Mouse (Mus musculus) intestine, embryonic 15.5 days (tissue): ENCODE measurements around the gene Egfem1. TPM values are rescaled to one million over a fixed set of nuclear protein-coding genes. Genes with fewer than 3 reads are reported as not detected.

Experiments used
- ATAC-seq: fragments of 200-750 bp; cut with Nextera tagmentation; 2 replicates; pipeline ENCODE4 v1.8.0; 2017; ENCODE audit warnings: moderate TSS enrichment, moderate library complexity
- H3K27ac ChIP-seq: fragments of 300-500 bp; sonication (generic); 2 replicates; pipeline ENCODE4 v1.5.1; 2015; ENCODE audit warnings: mild to moderate bottlenecking, inconsistent platforms
- H3K27me3 ChIP-seq: fragments of 300-500 bp; sonication (generic); replicated peaks from 2 replicates; pipeline ENCODE4 v1.6.1; 2015; ENCODE audit warnings: inconsistent platforms
- H3K36me3 ChIP-seq: fragments of 300-500 bp; sonication (generic); 2 replicates; pipeline ENCODE4 v1.6.1; 2015; ENCODE audit warnings: inconsistent platforms
- H3K4me1 ChIP-seq: fragments of 300-500 bp; sonication (generic); replicated peaks from 2 replicates; pipeline ENCODE4 v1.6.1; 2015; ENCODE audit warnings: inconsistent platforms
- H3K4me2 ChIP-seq: fragments of 300-500 bp; sonication (generic); replicated peaks from 2 replicates; pipeline ENCODE4 v1.6.1; 2015; ENCODE audit warnings: mild to moderate bottlenecking, inconsistent platforms
- H3K4me3 ChIP-seq: fragments of 300-500 bp; sonication (generic); replicated peaks from 2 replicates; pipeline ENCODE4 v1.5.1; 2015; ENCODE audit warnings: inconsistent platforms
- H3K9ac ChIP-seq: fragments of 300-500 bp; sonication (generic); 2 replicates; pipeline ENCODE4 v1.6.1; 2015; ENCODE audit warnings: inconsistent platforms
- H3K9me3 ChIP-seq: fragments of 300-500 bp; sonication (generic); 2 replicates; pipeline ENCODE4 v1.6.1; 2016; ENCODE audit warnings: inconsistent platforms
- WGBS: fragments of 180-500 bp; shearing (Covaris S2); methylation state at CpG from one replicate; pipeline ENCODE4 v1.1.7; 2015; 5-methylcytosine and 5-hydroxymethylcytosine counted together
- polyA plus RNA-seq: library from polyadenylated mRNA; unstranded; fragments of >200 nt; fragmentation: Nextera tagmentation; extraction: Ambion mirVana; gene quantifications from 2 replicates; pipeline ENCODE4 v1.2.1, GENCODE M21; 2015

Gene Egfem1
- polyA plus RNA-seq, 1 experiment from 2014 or later: 0.30 TPM

DNA sequence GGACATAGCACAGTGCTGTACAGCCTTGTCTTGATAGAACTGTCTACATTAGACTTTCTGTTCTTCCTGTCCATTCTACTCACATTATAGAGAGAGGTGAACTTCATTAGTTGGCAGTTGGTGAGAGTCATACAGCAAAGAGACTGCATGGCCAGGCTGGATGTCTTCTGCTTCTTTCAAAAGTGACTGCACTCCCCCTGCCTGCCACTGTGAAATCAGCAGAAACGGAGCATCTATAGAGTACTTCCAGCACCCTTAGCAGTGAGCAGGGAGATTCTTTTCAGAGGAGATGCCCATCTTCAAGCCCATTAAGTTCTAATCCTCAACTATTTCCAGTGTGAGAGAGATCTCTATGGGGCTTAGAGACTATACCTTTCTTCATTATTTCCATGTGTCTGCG, 147.9 kb downstream of the Egfem1 start:
- no peak overlapping the region for H3K4me3 ChIP-seq
- no peak overlapping the region for H3K27ac ChIP-seq
- H3K27me3 ChIP-seq: no peaks in the 10 kb centered on the region
- ATAC-seq: no peak
- no peak overlapping the region for H3K9ac ChIP-seq
- H3K4me2 ChIP-seq: no peak overlapping the region
- H3K36me3 ChIP-seq: no peaks in the 10 kb centered on the region
- H3K9me3 ChIP-seq: no peaks in the 10 kb centered on the region
- WGBS: 56% methylated on average over 2 of the region's 2 CpGs
- H3K4me1 ChIP-seq: no peaks in the 10 kb centered on the region

DNA sequence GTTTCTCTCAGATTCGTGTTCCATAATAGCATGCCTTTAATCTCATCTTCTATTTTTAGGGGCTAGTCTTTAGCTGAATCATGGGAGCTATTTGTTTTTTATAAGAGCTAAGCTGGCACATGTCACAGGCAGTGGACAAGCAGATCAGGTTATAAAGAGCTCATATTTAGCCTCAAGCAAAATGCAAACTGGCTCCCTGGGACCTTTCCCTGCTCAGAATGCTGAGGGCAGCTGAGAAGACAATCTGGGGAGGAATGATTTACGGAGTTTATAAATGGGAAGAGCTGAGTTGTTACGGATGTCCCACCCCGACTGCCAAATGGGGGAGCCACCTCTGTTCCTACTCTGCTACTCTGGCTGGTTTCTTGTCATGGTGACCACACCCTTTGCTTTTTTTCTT, 153.7 kb downstream of the Egfem1 start:
- 36% methylated on average over 4 of the region's 4 CpGs for WGBS
- H3K27ac ChIP-seq: no peak overlapping the region
- no peak overlapping the region for H3K9ac ChIP-seq
- no peaks in the 10 kb centered on the region for H3K27me3 ChIP-seq
- no peak overlapping the region for H3K4me2 ChIP-seq
- no peaks in the 10 kb centered on the region for H3K4me1 ChIP-seq
- H3K36me3 ChIP-seq: no peaks in the 10 kb centered on the region
- H3K4me3 ChIP-seq: no peak overlapping the region
- no peaks in the 10 kb centered on the region for H3K9me3 ChIP-seq
- no peak for ATAC-seq

DNA sequence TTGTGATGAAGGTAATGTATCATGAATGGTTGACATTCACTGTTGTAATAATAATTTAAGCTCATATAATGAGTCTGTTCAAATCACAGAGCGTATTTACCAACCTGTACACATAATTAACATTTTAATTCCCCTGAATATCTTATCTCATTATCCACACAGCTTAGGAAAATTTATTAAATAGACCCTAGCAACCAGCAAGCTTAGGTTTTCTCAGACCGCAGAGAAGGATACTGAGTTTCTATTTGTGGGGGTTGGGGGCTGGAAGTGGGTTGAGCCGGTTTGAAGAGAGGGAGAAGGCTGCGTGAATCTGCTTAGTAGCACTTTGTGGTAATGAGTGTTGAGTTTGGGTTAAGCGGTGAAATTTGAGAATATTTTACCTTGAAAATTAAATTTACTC, 154.7 kb downstream of the Egfem1 start:
- WGBS: 80% methylated on average over 5 of the region's 5 CpGs
- ATAC-seq: no peak

DNA sequence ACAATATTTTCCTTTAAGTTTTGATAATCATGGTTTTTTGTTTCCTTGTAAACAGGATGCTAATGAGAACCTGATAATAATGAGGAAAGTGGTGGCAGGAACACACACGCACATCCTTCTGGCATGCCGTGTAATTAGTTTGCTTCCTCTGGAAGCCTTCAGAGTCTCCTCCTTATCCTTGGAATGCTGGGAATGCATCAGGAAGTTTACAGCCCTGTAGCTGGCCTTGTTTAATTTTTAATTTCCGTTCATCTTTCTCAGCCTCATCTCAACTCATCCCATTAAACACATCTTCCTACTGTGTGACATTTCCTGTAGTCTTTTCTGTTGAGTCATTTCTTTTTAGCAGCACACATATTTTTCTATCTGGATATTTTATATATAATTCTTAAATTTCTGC, 161.8 kb downstream of the Egfem1 start:
- WGBS: 10% methylated on average over 3 of the region's 3 CpGs
- no peak overlapping the region for H3K4me3 ChIP-seq
- H3K9ac ChIP-seq: no peak overlapping the region
- no peaks in the 10 kb centered on the region for H3K27me3 ChIP-seq
- ATAC-seq: no peak
- no peaks in the 10 kb centered on the region for H3K9me3 ChIP-seq
- H3K4me2 ChIP-seq: no peak overlapping the region
- no peak overlapping the region for H3K27ac ChIP-seq
- H3K36me3 ChIP-seq: no peaks in the 10 kb centered on the region
- H3K4me1 ChIP-seq: no peaks in the 10 kb centered on the region

More for the DNA sequence above, 154.7 kb downstream of the Egfem1 start:
- Histone ChIP-seq H3K4me1 (no peaks in the 10 kb centered on the region), H3K4me2 (no peak overlapping the region), H3K9me3 (no peaks in the 10 kb centered on the region), H3K9ac (no peak overlapping the region), H3K4me3 (no peak overlapping the region), H3K27me3 (no peaks in the 10 kb centered on the region), H3K36me3 (no peaks in the 10 kb centered on the region), H3K27ac (no peak overlapping the region)

DNA sequence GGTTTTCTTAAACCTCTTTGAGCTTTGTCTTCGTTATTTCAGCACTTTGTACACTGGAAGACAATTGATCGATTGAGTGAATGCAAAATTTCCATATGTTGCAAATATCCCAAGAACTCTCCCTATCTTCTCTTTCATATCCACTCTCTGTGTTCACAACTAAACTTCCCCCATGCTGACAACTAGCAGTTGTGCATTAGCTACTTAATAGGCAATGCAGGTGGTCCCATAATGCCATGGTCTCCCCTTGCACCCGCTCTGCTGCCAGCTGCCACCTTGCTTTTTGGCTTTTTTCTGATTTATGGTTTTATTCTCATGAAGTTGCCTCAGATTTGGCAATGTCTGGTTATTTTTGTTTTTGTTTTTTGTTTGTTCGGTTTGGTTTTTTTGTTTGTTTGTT, 209.8 kb downstream of the Egfem1 start:
- H3K4me3 ChIP-seq: no peak overlapping the region
- no peak for ATAC-seq
- no peaks in the 10 kb centered on the region for H3K9me3 ChIP-seq
- H3K27ac ChIP-seq: no peak overlapping the region
- no peaks in the 10 kb centered on the region for H3K36me3 ChIP-seq
- H3K4me1 ChIP-seq: no peaks in the 10 kb centered on the region
- WGBS: 82% methylated on average over 4 of the region's 4 CpGs
- H3K4me2 ChIP-seq: no peak overlapping the region
- no peaks in the 10 kb centered on the region for H3K27me3 ChIP-seq
- H3K9ac ChIP-seq: no peak overlapping the region

DNA sequence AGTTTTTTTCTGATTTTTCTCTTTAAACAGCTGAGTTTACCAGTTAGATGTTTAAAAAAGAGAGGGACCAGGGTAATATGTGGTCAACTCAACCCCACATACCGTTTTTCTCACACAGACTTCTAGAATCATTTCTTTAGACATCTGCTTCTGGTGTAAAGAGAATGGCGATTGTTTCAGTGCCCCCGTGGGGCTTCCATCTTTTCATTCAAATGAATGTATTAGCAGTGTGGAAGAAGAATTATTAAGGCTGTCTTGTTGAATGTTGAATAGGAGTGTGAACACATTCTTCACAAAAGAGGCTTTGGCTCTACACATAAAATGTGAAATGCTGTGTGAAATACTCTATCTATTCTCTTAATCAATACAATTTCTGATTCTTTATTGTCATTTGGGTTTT, 210.4 kb downstream of the Egfem1 start:
- Histone ChIP-seq H3K9me3 (no peaks in the 10 kb centered on the region), H3K4me1 (no peaks in the 10 kb centered on the region), H3K4me2 (no peak overlapping the region), H3K36me3 (no peaks in the 10 kb centered on the region), H3K9ac (no peak overlapping the region), H3K27me3 (no peaks in the 10 kb centered on the region), H3K27ac (no peak overlapping the region), H3K4me3 (no peak overlapping the region)
- no peak for ATAC-seq
- WGBS: 77% methylated on average over 3 of the region's 3 CpGs

DNA sequence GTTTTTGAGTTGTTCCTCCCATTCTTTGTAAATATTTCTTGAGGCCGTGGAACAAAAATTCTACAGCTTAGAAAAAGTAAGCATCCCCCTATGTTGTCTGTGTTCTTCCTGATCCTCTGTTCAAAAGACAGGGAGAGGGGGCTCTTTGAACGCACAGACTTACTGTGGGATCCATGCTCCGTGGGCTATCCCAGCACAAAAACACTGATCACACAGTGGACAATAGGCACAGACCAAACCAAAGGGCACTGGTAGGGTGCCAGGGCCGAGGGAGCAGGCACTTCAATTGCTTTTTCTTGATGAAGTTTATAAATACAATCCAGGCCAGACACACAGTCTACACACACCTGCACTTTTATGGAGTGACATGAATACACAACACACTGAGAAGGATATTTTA, 211.4 kb downstream of the Egfem1 start:
- Histone ChIP-seq H3K27me3 (no peaks in the 10 kb centered on the region), H3K4me2 (no peak overlapping the region), H3K27ac (no peak overlapping the region), H3K4me3 (no peak overlapping the region), H3K9ac (no peak overlapping the region), H3K4me1 (no peaks in the 10 kb centered on the region), H3K9me3 (no peaks in the 10 kb centered on the region), H3K36me3 (no peaks in the 10 kb centered on the region)
- no peak for ATAC-seq
- WGBS: 70% methylated on average over 4 of the region's 4 CpGs

DNA sequence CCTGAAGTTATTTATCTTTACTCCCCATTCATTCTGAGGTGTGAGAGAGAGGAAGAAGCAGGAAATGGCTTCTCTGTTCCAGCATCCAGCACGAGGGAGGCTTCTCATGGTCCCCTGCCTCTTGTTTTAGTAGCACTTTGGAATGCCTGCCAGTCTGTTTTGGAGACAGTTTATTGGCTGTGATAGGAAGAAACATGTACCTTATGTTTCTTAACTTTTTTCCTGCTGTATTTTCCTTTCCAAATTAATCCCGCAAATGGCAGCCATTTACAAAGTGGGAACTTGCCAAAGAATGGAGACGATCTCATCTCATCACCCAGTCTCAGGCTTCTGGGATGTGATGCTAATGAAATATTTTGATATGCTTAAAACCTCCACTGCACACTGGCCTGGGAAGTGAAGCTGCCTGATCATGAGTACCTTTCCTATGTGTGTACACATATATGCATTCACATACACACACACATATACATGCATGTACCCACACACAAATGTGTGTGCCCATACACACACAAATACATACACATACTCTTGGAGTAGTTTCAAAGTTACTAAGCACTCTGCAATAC, 260.5 kb downstream of the Egfem1 start:
- Histone ChIP-seq H3K4me2 (no peak overlapping the region), H3K36me3 (no peaks in the 10 kb centered on the region), H3K27ac (no peak overlapping the region), H3K4me1 (no peaks in the 10 kb centered on the region), H3K9me3 (no peaks in the 10 kb centered on the region), H3K9ac (no peak overlapping the region), H3K4me3 (no peak overlapping the region), H3K27me3 (no peaks in the 10 kb centered on the region)
- 63% methylated on average over 3 of the region's 3 CpGs for WGBS
- no peak for ATAC-seq

DNA sequence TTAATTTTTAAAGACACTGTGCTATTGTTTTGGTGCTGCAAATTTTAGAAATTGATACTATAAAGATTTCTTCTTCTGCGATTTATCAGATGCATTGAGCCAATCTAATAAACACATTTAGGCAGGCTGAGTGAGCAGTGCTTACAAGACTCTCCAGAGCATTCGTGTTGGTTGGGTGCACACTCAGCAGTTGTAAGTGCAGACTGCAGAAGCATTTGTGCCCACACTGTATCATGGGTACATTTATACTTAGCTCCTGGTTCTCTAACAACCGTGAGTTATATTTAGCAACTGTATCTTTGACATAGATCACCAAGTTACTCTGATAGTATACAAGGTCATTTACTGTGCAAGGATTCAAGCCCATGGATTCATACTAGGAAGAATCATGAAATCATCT, 264.0 kb downstream of the Egfem1 start:
- no peak overlapping the region for H3K27ac ChIP-seq
- no peaks in the 10 kb centered on the region for H3K9me3 ChIP-seq
- no peaks in the 10 kb centered on the region for H3K36me3 ChIP-seq
- WGBS: 79% methylated on average over 3 of the region's 3 CpGs
- no peak overlapping the region for H3K9ac ChIP-seq
- H3K27me3 ChIP-seq: no peaks in the 10 kb centered on the region
- H3K4me1 ChIP-seq: no peaks in the 10 kb centered on the region
- no peak overlapping the region for H3K4me2 ChIP-seq
- no peak overlapping the region for H3K4me3 ChIP-seq
- ATAC-seq: no peak

DNA sequence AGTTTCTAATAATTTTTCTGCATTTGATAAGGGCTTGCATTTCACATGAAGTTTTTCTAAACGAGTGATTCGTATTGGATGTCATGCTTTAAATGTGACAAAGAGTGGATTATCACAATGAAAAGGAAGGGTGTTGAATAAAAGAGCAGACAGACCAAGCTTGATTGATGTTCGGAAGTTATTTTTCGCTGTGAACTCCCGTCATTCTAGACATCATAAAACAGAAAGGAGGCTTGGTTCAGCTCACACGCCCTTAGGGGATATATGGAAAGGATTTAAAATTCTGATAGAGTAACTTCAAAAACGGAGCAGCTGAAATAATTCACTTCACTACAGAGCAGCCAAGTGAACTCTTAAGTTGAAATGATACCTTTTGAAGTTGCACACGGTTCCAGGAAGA, 285.1 kb downstream of the Egfem1 start:
- WGBS: 72% methylated on average over 8 of the region's 8 CpGs
- Histone ChIP-seq H3K4me1 (no peaks in the 10 kb centered on the region), H3K4me3 (no peak overlapping the region), H3K36me3 (no peaks in the 10 kb centered on the region), H3K27me3 (no peaks in the 10 kb centered on the region), H3K9ac (no peak overlapping the region), H3K27ac (no peak overlapping the region), H3K4me2 (no peak overlapping the region), H3K9me3 (no peaks in the 10 kb centered on the region)
- ATAC-seq: no peak

DNA sequence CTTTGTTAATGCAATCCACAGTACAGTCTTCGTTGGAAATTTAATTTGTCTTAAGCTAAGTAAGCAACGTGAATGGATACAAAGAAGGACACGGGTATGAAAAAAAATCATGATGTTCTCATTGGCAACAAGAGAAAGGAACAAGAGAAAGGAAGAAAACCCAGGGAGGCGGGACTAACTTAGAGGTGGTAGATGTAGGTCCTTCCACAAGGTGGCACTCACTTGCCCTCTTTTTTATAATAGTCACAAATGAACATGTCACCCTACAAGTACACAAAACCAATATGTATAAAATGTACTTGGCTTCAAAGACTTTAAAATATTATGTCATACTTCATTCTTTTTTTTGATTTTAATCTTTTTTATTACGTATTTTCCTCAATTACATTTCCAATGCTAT, 288.7 kb downstream of the Egfem1 start:
- ATAC-seq: no peak
- no peak overlapping the region for H3K4me3 ChIP-seq
- no peaks in the 10 kb centered on the region for H3K27me3 ChIP-seq
- WGBS: 73% methylated on average over 5 of the region's 5 CpGs
- H3K36me3 ChIP-seq: no peaks in the 10 kb centered on the region
- H3K9ac ChIP-seq: no peak overlapping the region
- no peak overlapping the region for H3K27ac ChIP-seq
- no peaks in the 10 kb centered on the region for H3K9me3 ChIP-seq
- H3K4me1 ChIP-seq: no peaks in the 10 kb centered on the region
- H3K4me2 ChIP-seq: no peak overlapping the region

DNA sequence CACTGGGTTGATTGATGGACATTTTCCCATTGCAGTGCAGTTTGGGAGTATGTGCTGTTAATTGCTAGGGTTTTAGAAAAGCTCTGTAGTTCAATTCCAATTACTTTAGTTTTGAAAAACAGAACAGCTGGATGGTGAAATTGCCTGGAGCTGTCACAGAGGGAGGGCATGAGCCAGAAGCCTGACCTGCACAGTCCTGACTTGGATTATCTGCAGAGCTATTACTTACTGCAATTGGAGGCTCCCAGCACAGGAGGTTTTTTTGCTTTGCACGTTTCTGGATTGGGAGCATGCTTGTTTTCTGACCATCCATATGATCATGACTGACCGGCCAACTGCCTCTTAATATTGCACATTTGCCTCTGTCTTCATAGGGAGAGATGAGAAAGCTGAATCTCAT, 299.4 kb downstream of the Egfem1 start:
- Histone ChIP-seq H3K36me3 (no peaks in the 10 kb centered on the region), H3K9ac (no peak overlapping the region), H3K4me1 (no peaks in the 10 kb centered on the region), H3K9me3 (no peaks in the 10 kb centered on the region), H3K27me3 (no peaks in the 10 kb centered on the region), H3K27ac (no peak overlapping the region), H3K4me2 (no peak overlapping the region), H3K4me3 (no peak overlapping the region)
- 53% methylated on average over 2 of the region's 2 CpGs for WGBS
- ATAC-seq: no peak

DNA sequence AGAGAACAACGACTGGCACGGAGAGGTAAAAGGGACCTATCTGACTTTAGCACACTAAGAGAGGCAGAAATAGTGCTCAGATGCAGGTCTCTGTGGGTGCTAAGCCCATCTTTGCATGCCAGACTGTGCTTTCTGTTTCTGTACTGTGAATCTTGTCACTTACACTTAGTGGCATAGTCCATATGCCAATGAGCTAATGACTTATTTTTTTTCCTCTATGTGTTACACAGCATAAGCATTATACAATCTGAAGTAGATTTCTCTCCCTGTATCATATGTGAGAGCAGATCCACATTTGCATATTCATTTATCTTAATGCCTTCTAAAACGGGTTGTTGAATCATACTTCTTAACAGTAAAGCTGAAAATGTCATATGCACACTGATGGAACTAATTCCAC, 317.2 kb downstream of the Egfem1 start:
- Histone ChIP-seq H3K36me3 (no peaks in the 10 kb centered on the region), H3K4me3 (no peak overlapping the region), H3K9me3 (no peaks in the 10 kb centered on the region), H3K4me2 (no peak overlapping the region), H3K27ac (no peak overlapping the region), H3K4me1 (no peaks in the 10 kb centered on the region), H3K27me3 (no peaks in the 10 kb centered on the region), H3K9ac (no peak overlapping the region)
- 74% methylated on average over 3 of the region's 3 CpGs for WGBS
- no peak for ATAC-seq
